Mouse (Mus musculus) spleen, adult 2 months (tissue): Measurements from ENCODE around the gene Glis1.

Experiments used
- CTCF ChIP-seq: fragments of 200-500 bp; IDR thresholded peaks from 2 replicates; pipeline ENCODE4 v1.5.1; 2011; ENCODE audit warnings: mild to moderate bottlenecking, inconsistent platforms; ENCODE audit not compliant: insufficient read depth, insufficient read length, insufficient replicate concordance; ENCODE audit errors: extremely low read depth
- POLR2A ChIP-seq: fragments of 200-500 bp; IDR thresholded peaks from 2 replicates; pipeline ENCODE4 v1.6.1; 2011; ENCODE audit warnings: low read depth, low read length, inconsistent platforms

GRCm38 (mm10) chr4:107675645-107676044 lies 241.3 kb downstream of the Glis1 start:
- no peak for TF ChIP-seq CTCF
- no peak for TF ChIP-seq POLR2A
